Mouse (Mus musculus) cerebellum, postnatal 10 days (tissue): Measurements from ENCODE around the gene Rho.

Experiments used
- DNase-seq, 2 experiments: peaks; one replicate each; pipeline ENCODE4 v3.0.0; 2021; ENCODE audit warnings: mixed read lengths in 2 of 2

Gene Rho

GRCm38 (mm10) chr6:115931639-115932038 is at the start of gene Rho:
Gene Rho, plus strand, starts transcription at chr6:115931748.
- DNase-seq: no peak

GRCm38 (mm10) chr6:115884018-115884417 is 47.5 kb upstream of the Rho start:
- DNase-seq: no peak

- no peak for DNase-seq
These were observed 44.7 kb upstream of the Rho start for GRCm38 (mm10) chr6:115886894-115887293.

- peak; percentile 50 to 64 for DNase-seq
These were observed 43.3 kb upstream of the Rho start for GRCm38 (mm10) chr6:115888296-115888695.

GRCm38 (mm10) chr6:115890601-115891000 is 40.9 kb upstream of the Rho start:
- DNase-seq: no peak

- DNase-seq: peak; percentile 43 to 47
These were observed 40.5 kb upstream of the Rho start for GRCm38 (mm10) chr6:115891061-115891460.

GRCm38 (mm10) chr6:115891497-115892061 is 40.0 kb upstream of the Rho start:
- peak; percentile 81 for DNase-seq

GRCm38 (mm10) chr6:115892363-115892762 is 39.2 kb upstream of the Rho start:
- DNase-seq: no peak

GRCm38 (mm10) chr6:115896346-115896745 is 35.2 kb upstream of the Rho start:
- no peak for DNase-seq

- DNase-seq: peak; percentile 60 to 64
These were observed 34.4 kb upstream of the Rho start for GRCm38 (mm10) chr6:115897117-115897516.

GRCm38 (mm10) chr6:115897926-115898520 is 33.5 kb upstream of the Rho start:
- DNase-seq: no peak

GRCm38 (mm10) chr6:115901062-115901461 is 30.5 kb upstream of the Rho start:
- DNase-seq: peak; percentile 91

- peak; percentile 50 to 71 for DNase-seq
These were observed 30.0 kb upstream of the Rho start for GRCm38 (mm10) chr6:115901489-115901931.

- DNase-seq: no peak
These were observed 29.0 kb upstream of the Rho start for GRCm38 (mm10) chr6:115902545-115902944.

- no peak for DNase-seq
These were observed 26.0 kb upstream of the Rho start for GRCm38 (mm10) chr6:115905568-115905967.

GRCm38 (mm10) chr6:115906455-115906854 is 25.1 kb upstream of the Rho start:
- no peak for DNase-seq

- no peak for DNase-seq
These were observed 24.7 kb upstream of the Rho start for GRCm38 (mm10) chr6:115906871-115907270.

- no peak for DNase-seq
These were observed 23.0 kb upstream of the Rho start for GRCm38 (mm10) chr6:115908421-115908982.

GRCm38 (mm10) chr6:115909052-115909451 is 22.5 kb upstream of the Rho start:
- no peak for DNase-seq

- DNase-seq: peak; percentile 36 to 50
These were observed 21.6 kb upstream of the Rho start for GRCm38 (mm10) chr6:115909940-115910339.

- no peak for DNase-seq
These were observed 19.8 kb upstream of the Rho start for GRCm38 (mm10) chr6:115911763-115912162.

- DNase-seq: peak in 1 of 2 experiments; percentile 45
These were observed 18.1 kb upstream of the Rho start for GRCm38 (mm10) chr6:115913482-115913881.

GRCm38 (mm10) chr6:115914511-115915202 is 16.9 kb upstream of the Rho start:
- DNase-seq: peak; percentile 81
